Mouse (Mus musculus): ENCODE data around the gene Fam168a.
"Not testable (repeated sequence)": the region's sequence is repeated elsewhere in the genome, so short reads cannot be mapped to it uniquely, and the experiment has no call there.

Gene Fam168a

GRCm38 (mm10) chr7:100839632-100840402 lies 133.4 kb downstream of the Fam168a start:
- DNase-seq (ENCODE audit: low read depth, low spot score) = no peak

- no peak for DNase-seq (ENCODE audit: low read depth, low spot score)
Measured at GRCm38 (mm10) chr7:100840906-100841305, 134.5 kb downstream of the Fam168a start.

- no peak for DNase-seq (ENCODE audit: low read depth, low spot score)
Measured at GRCm38 (mm10) chr7:100841608-100842007, 135.2 kb downstream of the Fam168a start.

GRCm38 (mm10) chr7:100842175-100842574 lies 135.7 kb downstream of the Fam168a start:
- DNase-seq (ENCODE audit: low read depth, low spot score) = no peak

- DNase-seq (ENCODE audit: low read depth, low spot score) = no peak
Measured at GRCm38 (mm10) chr7:100843866-100844265, 137.4 kb downstream of the Fam168a start.

- no peak for DNase-seq (ENCODE audit: low read depth, low spot score)
Measured at GRCm38 (mm10) chr7:100844385-100845025, 138.1 kb downstream of the Fam168a start.

GRCm38 (mm10) chr7:100845026-100845400 lies 138.6 kb downstream of the Fam168a start:
- no peak for DNase-seq (ENCODE audit: low read depth, low spot score)

- DNase-seq (ENCODE audit: low read depth, low spot score) = no peak
Measured at GRCm38 (mm10) chr7:100845412-100845811, 139.0 kb downstream of the Fam168a start.

GRCm38 (mm10) chr7:100846033-100846432 lies 139.6 kb downstream of the Fam168a start:
- not testable (repeated sequence) for DNase-seq (ENCODE audit: low read depth, low spot score)

- no peak for DNase-seq (ENCODE audit: low read depth, low spot score)
Measured at GRCm38 (mm10) chr7:100847131-100847530, 140.7 kb downstream of the Fam168a start.

GRCm38 (mm10) chr7:100848744-100849143 lies 142.3 kb downstream of the Fam168a start:
- no peak for DNase-seq (ENCODE audit: low read depth, low spot score)

- DNase-seq (ENCODE audit: low read depth, low spot score) = no peak
Measured at GRCm38 (mm10) chr7:100849508-100849907, 143.1 kb downstream of the Fam168a start.

- no peak for DNase-seq (ENCODE audit: low read depth, low spot score)
Measured at GRCm38 (mm10) chr7:100851481-100852356, 145.3 kb downstream of the Fam168a start.

GRCm38 (mm10) chr7:100853396-100853795 lies 147.0 kb downstream of the Fam168a start:
- no peak for DNase-seq (ENCODE audit: low read depth, low spot score)

GRCm38 (mm10) chr7:100854137-100854814 lies 147.8 kb downstream of the Fam168a start:
- DNase-seq (ENCODE audit: low read depth, low spot score) = no peak

GRCm38 (mm10) chr7:100854861-100855260 lies 148.4 kb downstream of the Fam168a start:
- DNase-seq (ENCODE audit: low read depth, low spot score) = no peak

- DNase-seq (ENCODE audit: low read depth, low spot score) = no peak
Measured at GRCm38 (mm10) chr7:100855300-100855699, 148.9 kb downstream of the Fam168a start.

GRCm38 (mm10) chr7:100855795-100856573 lies 149.5 kb downstream of the Fam168a start:
- no peak for DNase-seq (ENCODE audit: low read depth, low spot score)

- DNase-seq (ENCODE audit: low read depth, low spot score) = no peak
Measured at GRCm38 (mm10) chr7:100860450-100860849, 154.0 kb downstream of the Fam168a start.

- DNase-seq (ENCODE audit: low read depth, low spot score) = no peak
Measured at GRCm38 (mm10) chr7:100861209-100861608, 154.8 kb downstream of the Fam168a start.

GRCm38 (mm10) chr7:100862353-100862752 lies 155.9 kb downstream of the Fam168a start:
- DNase-seq (ENCODE audit: low read depth, low spot score) = no peak

Data from brain, embryonic 18.5 days (tissue).